Mouse (Mus musculus) embryonic facial prominence, embryonic 13.5 days (tissue): ENCODE data around the gene Dnajc5. TPM values are rescaled to one million over a fixed set of nuclear protein-coding genes. Genes with fewer than 3 reads are reported as not detected.

Experiments used
- ATAC-seq: fragments of 200-750 bp; cut with Nextera tagmentation; 2 replicates; pipeline ENCODE4 v1.8.0; 2017; ENCODE audit warnings: low read depth; ENCODE audit not compliant: insufficient number of reproducible peaks, insufficient read depth, low FRiP score, low TSS enrichment
- H3K27ac ChIP-seq: fragments of 300-500 bp; sonication (generic); 2 replicates; pipeline ENCODE4 v1.5.1; 2015; ENCODE audit warnings: moderate library complexity, mild to moderate bottlenecking, inconsistent platforms
- H3K27me3 ChIP-seq: fragments of 300-500 bp; sonication (generic); 2 replicates; pipeline ENCODE4 v1.6.1; 2015; ENCODE audit warnings: mild to moderate bottlenecking, inconsistent platforms
- H3K36me3 ChIP-seq: fragments of 300-500 bp; sonication (generic); 2 replicates; pipeline ENCODE4 v1.6.1; 2015; ENCODE audit warnings: mild to moderate bottlenecking, inconsistent platforms
- H3K4me1 ChIP-seq: fragments of 300-500 bp; sonication (generic); 2 replicates; pipeline ENCODE4 v1.6.1; 2015; ENCODE audit warnings: inconsistent platforms
- H3K4me2 ChIP-seq: fragments of 300-500 bp; sonication (generic); 2 replicates; pipeline ENCODE4 v1.6.1; 2015; ENCODE audit warnings: moderate library complexity, mild to moderate bottlenecking, inconsistent platforms
- H3K4me3 ChIP-seq: fragments of 300-500 bp; sonication (generic); 2 replicates; pipeline ENCODE4 v1.5.1; 2015; ENCODE audit warnings: mild to moderate bottlenecking, inconsistent platforms
- H3K9ac ChIP-seq: fragments of 300-500 bp; sonication (generic); 2 replicates; pipeline ENCODE4 v1.6.1; 2015; ENCODE audit warnings: mild to moderate bottlenecking, inconsistent platforms
- H3K9me3 ChIP-seq: fragments of 300-500 bp; sonication (generic); 2 replicates; pipeline ENCODE4 v1.6.1; 2016; ENCODE audit warnings: inconsistent platforms
- WGBS: fragments of 180-500 bp; shearing (Covaris S2); methylation state at CpG from one replicate; pipeline ENCODE4 v1.1.7; 2015; ENCODE audit warnings: mixed read lengths; 5-methylcytosine and 5-hydroxymethylcytosine counted together
- polyA plus RNA-seq: library from polyadenylated mRNA; unstranded; fragments of >200 nt; fragmentation: Nextera tagmentation; extraction: Ambion mirVana; gene quantifications from 2 replicates; pipeline ENCODE4 v1.2.1, GENCODE M21; 2015

The Dnajc5 gene
- polyA plus RNA-seq, 1 experiment from 2014 or later: 97.2 TPM

GRCm38 (mm10) chr2:181576613-181577012 is 56.3 kb downstream of the Dnajc5 start:
- H3K9me3 ChIP-seq: no peaks in the 10 kb centered on the region
- no peak overlapping the region for H3K4me3 ChIP-seq
- H3K9ac ChIP-seq: no peak overlapping the region
- ATAC-seq: no peak
- H3K36me3 ChIP-seq: peaks cover 30% of the 10 kb centered on the region
- no peak overlapping the region for H3K27ac ChIP-seq
- WGBS: 86% methylated on average over 2 of the region's 2 CpGs
- H3K27me3 ChIP-seq: no peaks in the 10 kb centered on the region
- no peak overlapping the region for H3K4me2 ChIP-seq
- peaks cover 22% of the 10 kb centered on the region for H3K4me1 ChIP-seq

- Histone ChIP-seq H3K9me3 (no peaks in the 10 kb centered on the region), H3K27me3 (no peaks in the 10 kb centered on the region), H3K4me2 (no peak overlapping the region), H3K4me1 (peaks cover 24% of the 10 kb centered on the region), H3K4me3 (no peak overlapping the region), H3K27ac (no peak overlapping the region), H3K36me3 (peaks cover 27% of the 10 kb centered on the region), H3K9ac (no peak overlapping the region)
- ATAC-seq: no peak
- WGBS: 61% methylated on average over 2 of the region's 2 CpGs
Measured at GRCm38 (mm10) chr2:181577126-181577525, 56.8 kb downstream of the Dnajc5 start.

- no peaks in the 10 kb centered on the region for H3K9me3 ChIP-seq
- no peaks in the 10 kb centered on the region for H3K27me3 ChIP-seq
- H3K4me2 ChIP-seq: no peak overlapping the region
- H3K4me1 ChIP-seq: peaks cover 26% of the 10 kb centered on the region
- H3K36me3 ChIP-seq: peaks cover 23% of the 10 kb centered on the region
- H3K4me3 ChIP-seq: no peak overlapping the region
- no peak overlapping the region for H3K27ac ChIP-seq
- no peak for ATAC-seq
- H3K9ac ChIP-seq: peak overlapping the region; percentile 47; the same call in 1 of the 2 replicates
- 80% methylated on average over 7 of the region's 7 CpGs for WGBS
Measured at GRCm38 (mm10) chr2:181577981-181578581, 57.8 kb downstream of the Dnajc5 start.

- ATAC-seq: no peak
- Histone ChIP-seq H3K27ac (no peak overlapping the region), H3K4me1 (peaks cover 26% of the 10 kb centered on the region), H3K27me3 (no peaks in the 10 kb centered on the region), H3K36me3 (peaks cover 23% of the 10 kb centered on the region), H3K9me3 (no peaks in the 10 kb centered on the region), H3K4me2 (no peak overlapping the region), H3K4me3 (no peak overlapping the region), H3K9ac (peak overlapping the region; percentile 40)
- 58% methylated on average over 5 of the region's 5 CpGs for WGBS
Measured at GRCm38 (mm10) chr2:181578790-181579618, 58.7 kb downstream of the Dnajc5 start.

GRCm38 (mm10) chr2:181579681-181580080 is 59.4 kb downstream of the Dnajc5 start:
- Histone ChIP-seq H3K9ac (peak overlapping the region; percentile 40; the same call in 1 of the 2 replicates), H3K4me2 (no peak overlapping the region), H3K4me1 (peaks cover 26% of the 10 kb centered on the region), H3K4me3 (no peak overlapping the region), H3K27ac (no peak overlapping the region), H3K27me3 (no peaks in the 10 kb centered on the region), H3K36me3 (peaks cover 24% of the 10 kb centered on the region), H3K9me3 (no peaks in the 10 kb centered on the region)
- ATAC-seq: no peak
- 92% methylated on average over 1 of the region's 1 CpGs for WGBS

GRCm38 (mm10) chr2:181580131-181580772 is 60.0 kb downstream of the Dnajc5 start:
- Histone ChIP-seq H3K4me2 (peak overlapping the region; percentile 91), H3K9ac (peak overlapping the region; percentile 91), H3K9me3 (no peaks in the 10 kb centered on the region), H3K36me3 (peaks cover 25% of the 10 kb centered on the region), H3K27ac (peak overlapping the region; percentile 93; the same call in 1 of the 2 replicates), H3K27me3 (no peaks in the 10 kb centered on the region), H3K4me1 (peaks cover 26% of the 10 kb centered on the region), H3K4me3 (peak overlapping the region; percentile 77)
- no peak for ATAC-seq
- WGBS: 69% methylated on average over 5 of the region's 5 CpGs

GRCm38 (mm10) chr2:181581016-181581401 is 60.7 kb downstream of the Dnajc5 start:
- WGBS: under 1% methylated on average over 11 of the region's 11 CpGs

GRCm38 (mm10) chr2:181581402-181582120 is 61.3 kb downstream of the Dnajc5 start:
- Histone ChIP-seq H3K27me3 (no peaks in the 10 kb centered on the region), H3K4me1 (peaks cover 26% of the 10 kb centered on the region), H3K9me3 (no peaks in the 10 kb centered on the region), H3K4me3 (peak overlapping the region; percentile 77), H3K27ac (peak overlapping the region; percentile 93), H3K4me2 (peak overlapping the region; percentile 91), H3K36me3 (peaks cover 38% of the 10 kb centered on the region), H3K9ac (peak overlapping the region; percentile 91)
- WGBS: under 1% methylated on average over 49 of the region's 49 CpGs
- peak; percentile 71 for ATAC-seq

More at GRCm38 (mm10) chr2:181581016-181581401, 60.7 kb downstream of the Dnajc5 start:
- H3K4me3 ChIP-seq: peak overlapping the region; percentile 77
- H3K9me3 ChIP-seq: no peaks in the 10 kb centered on the region
- peaks cover 32% of the 10 kb centered on the region for H3K36me3 ChIP-seq
- peak overlapping the region; percentile 93 for H3K27ac ChIP-seq
- peak overlapping the region; percentile 91 for H3K4me2 ChIP-seq
- H3K9ac ChIP-seq: peak overlapping the region; percentile 91
- peak; percentile 56 for ATAC-seq
- no peaks in the 10 kb centered on the region for H3K27me3 ChIP-seq
- H3K4me1 ChIP-seq: peaks cover 26% of the 10 kb centered on the region

- Histone ChIP-seq H3K4me2 (peak overlapping the region; percentile 91), H3K4me1 (peaks cover 26% of the 10 kb centered on the region), H3K27ac (0 out of 2 replicates have a peak overlapping the region, but pooled peaks have one; percentile 1), H3K4me3 (peak overlapping the region; percentile 77; the same call in 1 of the 2 replicates), H3K9ac (no peak overlapping the region), H3K36me3 (peaks cover 46% of the 10 kb centered on the region), H3K27me3 (no peaks in the 10 kb centered on the region), H3K9me3 (no peaks in the 10 kb centered on the region)
- WGBS: 82% methylated on average over 2 of the region's 2 CpGs
- no peak for ATAC-seq
Measured at GRCm38 (mm10) chr2:181582358-181582757, 62.1 kb downstream of the Dnajc5 start.

- 83% methylated on average over 1 of the region's 1 CpGs for WGBS
- ATAC-seq: no peak
- H3K27me3 ChIP-seq: no peaks in the 10 kb centered on the region
Measured at GRCm38 (mm10) chr2:181582939-181583338, 62.7 kb downstream of the Dnajc5 start.

More at GRCm38 (mm10) chr2:181582939-181583338, 62.7 kb downstream of the Dnajc5 start:
- peaks cover 51% of the 10 kb centered on the region for H3K36me3 ChIP-seq
- H3K27ac ChIP-seq: 0 out of 2 replicates have a peak overlapping the region, but pooled peaks have one; percentile 1
- H3K4me3 ChIP-seq: no peak overlapping the region
- no peaks in the 10 kb centered on the region for H3K9me3 ChIP-seq
- H3K9ac ChIP-seq: no peak overlapping the region
- no peak overlapping the region for H3K4me2 ChIP-seq
- H3K4me1 ChIP-seq: peaks cover 26% of the 10 kb centered on the region
